Mouse (Mus musculus): Measurements from ENCODE around the gene Ccdc121. TPM values are rescaled to one million over a fixed set of nuclear protein-coding genes. Genes with fewer than 3 reads are reported as not detected.

Ccdc121 gene
- polyA plus RNA-seq, 1 experiment: not detected

GRCm38 (mm10) chr1:181535165-181535873, 24.1 kb upstream of the Ccdc121 start:
- DNase-seq: no peak
- H3K27me3 ChIP-seq (ENCODE audit: control insufficient read depth, insufficient read depth, low read length): no peaks in the 10 kb centered on the region
- no peaks in the 10 kb centered on the region for H3K36me3 ChIP-seq (ENCODE audit: control insufficient read depth, insufficient read depth, low read length)
- H3K4me1 ChIP-seq (replicated peaks; ENCODE audit: control insufficient read depth, insufficient read depth, low read length): no peaks in the 10 kb centered on the region
- no peak for TF ChIP-seq CTCF (IDR thresholded peaks at IDR 0.05; ENCODE audit: borderline replicate concordance, control insufficient read depth, extremely low read depth, insufficient read depth, low read length, poor library complexity)
- no peak for TF ChIP-seq POLR2A (IDR thresholded peaks at IDR 0.05; ENCODE audit: control insufficient read depth, extremely low read depth, insufficient read depth, low read length, poor library complexity)
- no peak overlapping the region for H3K4me3 ChIP-seq (ENCODE audit: control insufficient read depth, insufficient read depth, low read length)
- WGBS: 80% methylated on average over 10 of the region's 10 CpGs
- no peak overlapping the region for H3K27ac ChIP-seq (ENCODE audit: control insufficient read depth, insufficient read depth, low read length)

DNA sequence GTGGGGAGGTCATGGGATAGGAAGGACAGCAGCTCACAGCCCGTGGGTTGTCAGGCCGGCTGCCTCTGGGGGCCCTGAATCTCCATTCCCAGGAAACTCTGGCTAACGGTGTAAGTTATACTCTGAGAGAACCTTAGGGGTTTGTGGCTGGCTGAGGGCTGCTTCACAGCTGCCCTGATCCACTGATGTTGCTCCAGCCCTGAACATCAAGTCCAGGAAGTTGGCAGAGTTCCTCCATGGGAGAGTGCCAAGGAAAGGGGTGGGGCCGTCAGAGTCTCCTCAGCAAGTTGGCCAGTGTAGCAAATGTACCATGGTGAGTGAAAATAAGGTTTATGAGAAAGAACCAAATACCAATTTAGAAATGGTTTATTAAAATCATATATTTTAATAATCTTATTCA, 18.1 kb upstream of the Ccdc121 start:
- H3K4me1 ChIP-seq (replicated peaks; ENCODE audit: control insufficient read depth, insufficient read depth, low read length): no peaks in the 10 kb centered on the region
- no peak overlapping the region for H3K4me3 ChIP-seq (ENCODE audit: control insufficient read depth, insufficient read depth, low read length)
- no peak overlapping the region for H3K27ac ChIP-seq (ENCODE audit: control insufficient read depth, insufficient read depth, low read length)
- DNase-seq: no peak
- TF ChIP-seq POLR2A (IDR thresholded peaks at IDR 0.05; ENCODE audit: control insufficient read depth, extremely low read depth, insufficient read depth, low read length, poor library complexity): no peak
- TF ChIP-seq CTCF (IDR thresholded peaks at IDR 0.05; ENCODE audit: borderline replicate concordance, control insufficient read depth, extremely low read depth, insufficient read depth, low read length, poor library complexity): no peak
- no peaks in the 10 kb centered on the region for H3K36me3 ChIP-seq (ENCODE audit: control insufficient read depth, insufficient read depth, low read length)
- WGBS: 69% methylated on average over 4 of the region's 4 CpGs
- H3K27me3 ChIP-seq (ENCODE audit: control insufficient read depth, insufficient read depth, low read length): no peaks in the 10 kb centered on the region

- DNase-seq: no peak
- Histone ChIP-seq H3K36me3 (ENCODE audit: control insufficient read depth, insufficient read depth, low read length) (no peaks in the 10 kb centered on the region), H3K4me3 (ENCODE audit: control insufficient read depth, insufficient read depth, low read length) (no peak overlapping the region), H3K27me3 (ENCODE audit: control insufficient read depth, insufficient read depth, low read length) (no peaks in the 10 kb centered on the region), H3K27ac (ENCODE audit: control insufficient read depth, insufficient read depth, low read length) (no peak overlapping the region), H3K4me1 (replicated peaks; ENCODE audit: control insufficient read depth, insufficient read depth, low read length) (no peaks in the 10 kb centered on the region)
- WGBS: 82% methylated on average over 5 of the region's 5 CpGs
- no peak for TF ChIP-seq CTCF (IDR thresholded peaks at IDR 0.05; ENCODE audit: borderline replicate concordance, control insufficient read depth, extremely low read depth, insufficient read depth, low read length, poor library complexity)
- no peak for TF ChIP-seq POLR2A (IDR thresholded peaks at IDR 0.05; ENCODE audit: control insufficient read depth, extremely low read depth, insufficient read depth, low read length, poor library complexity)
These were observed 14.7 kb upstream of the Ccdc121 start for GRCm38 (mm10) chr1:181525996-181526395.

DNA sequence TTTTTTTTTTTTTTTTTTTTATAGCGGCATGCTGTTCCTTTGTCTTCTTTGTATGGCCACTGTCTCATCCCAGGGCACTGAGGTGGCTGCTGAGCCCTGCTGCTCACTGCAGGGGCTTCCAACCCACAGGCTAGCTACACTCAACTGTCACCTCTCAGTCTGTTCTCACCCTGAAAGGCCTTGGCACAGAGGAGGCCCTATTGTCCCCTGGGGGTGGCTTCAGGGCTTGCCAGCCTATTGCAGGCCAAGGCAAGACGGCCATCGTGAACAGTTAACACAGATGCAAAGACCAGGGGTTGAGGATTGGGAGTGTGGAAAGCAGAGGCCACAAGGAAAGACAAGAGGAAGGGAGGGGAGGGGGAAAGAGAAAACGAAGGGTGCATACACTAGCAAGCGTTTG, 12.6 kb upstream of the Ccdc121 start:
- no peaks in the 10 kb centered on the region for H3K4me1 ChIP-seq (replicated peaks; ENCODE audit: control insufficient read depth, insufficient read depth, low read length)
- WGBS: 96% methylated on average over 5 of the region's 5 CpGs
- DNase-seq: no peak
- H3K4me3 ChIP-seq (ENCODE audit: control insufficient read depth, insufficient read depth, low read length): no peak overlapping the region
- no peaks in the 10 kb centered on the region for H3K36me3 ChIP-seq (ENCODE audit: control insufficient read depth, insufficient read depth, low read length)
- no peak overlapping the region for H3K27ac ChIP-seq (ENCODE audit: control insufficient read depth, insufficient read depth, low read length)
- TF ChIP-seq POLR2A (IDR thresholded peaks at IDR 0.05; ENCODE audit: control insufficient read depth, extremely low read depth, insufficient read depth, low read length, poor library complexity) (no peak), CTCF (IDR thresholded peaks at IDR 0.05; ENCODE audit: borderline replicate concordance, control insufficient read depth, extremely low read depth, insufficient read depth, low read length, poor library complexity) (no peak)
- H3K27me3 ChIP-seq (ENCODE audit: control insufficient read depth, insufficient read depth, low read length): no peaks in the 10 kb centered on the region

GRCm38 (mm10) chr1:181521401-181522091, 10.3 kb upstream of the Ccdc121 start:
- Histone ChIP-seq H3K4me1 (replicated peaks; ENCODE audit: control insufficient read depth, insufficient read depth, low read length) (no peaks in the 10 kb centered on the region), H3K4me3 (ENCODE audit: control insufficient read depth, insufficient read depth, low read length) (no peak overlapping the region), H3K36me3 (ENCODE audit: control insufficient read depth, insufficient read depth, low read length) (no peaks in the 10 kb centered on the region), H3K27me3 (ENCODE audit: control insufficient read depth, insufficient read depth, low read length) (no peaks in the 10 kb centered on the region), H3K27ac (ENCODE audit: control insufficient read depth, insufficient read depth, low read length) (no peak overlapping the region)
- no peak for TF ChIP-seq POLR2A (IDR thresholded peaks at IDR 0.05; ENCODE audit: control insufficient read depth, extremely low read depth, insufficient read depth, low read length, poor library complexity)
- no peak for TF ChIP-seq CTCF (IDR thresholded peaks at IDR 0.05; ENCODE audit: borderline replicate concordance, control insufficient read depth, extremely low read depth, insufficient read depth, low read length, poor library complexity)
- 81% methylated on average over 11 of the region's 11 CpGs for WGBS
- no peak for DNase-seq

DNA sequence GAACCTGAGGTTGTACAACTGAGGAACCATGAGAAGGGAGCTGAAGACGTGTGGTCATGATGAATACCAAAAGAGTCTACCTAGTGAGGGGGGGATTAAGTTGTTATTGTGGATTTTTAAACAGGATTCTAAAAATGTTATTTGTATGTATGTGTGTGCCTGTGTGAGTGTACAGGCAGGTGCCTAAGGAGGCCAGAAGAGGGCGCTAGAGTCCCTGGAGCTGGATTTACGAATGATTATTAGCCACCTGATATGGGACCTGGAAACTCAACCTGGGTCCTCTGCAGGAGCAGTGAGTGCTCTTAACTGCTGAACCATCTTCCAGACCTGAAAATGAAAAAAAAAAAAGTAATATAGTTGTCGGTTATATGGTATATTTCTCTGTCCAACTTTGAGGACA, 7.9 kb upstream of the Ccdc121 start:
- TF ChIP-seq CTCF (IDR thresholded peaks at IDR 0.05; ENCODE audit: borderline replicate concordance, control insufficient read depth, extremely low read depth, insufficient read depth, low read length, poor library complexity): no peak
- no peak for TF ChIP-seq POLR2A (IDR thresholded peaks at IDR 0.05; ENCODE audit: control insufficient read depth, extremely low read depth, insufficient read depth, low read length, poor library complexity)
- 82% methylated on average over 4 of the region's 4 CpGs for WGBS
- Histone ChIP-seq H3K27ac (ENCODE audit: control insufficient read depth, insufficient read depth, low read length) (no peak overlapping the region), H3K4me1 (replicated peaks; ENCODE audit: control insufficient read depth, insufficient read depth, low read length) (no peaks in the 10 kb centered on the region), H3K36me3 (ENCODE audit: control insufficient read depth, insufficient read depth, low read length) (no peaks in the 10 kb centered on the region), H3K4me3 (ENCODE audit: control insufficient read depth, insufficient read depth, low read length) (no peak overlapping the region), H3K27me3 (ENCODE audit: control insufficient read depth, insufficient read depth, low read length) (no peaks in the 10 kb centered on the region)
- no peak for DNase-seq
